Mouse (Mus musculus) heart, adult 18-20 months (tissue): ENCODE data around the gene Gm17359. TPM values are rescaled to one million over a fixed set of nuclear protein-coding genes. Genes with fewer than 3 reads are reported as not detected.

ENCODE experiments used
- DNase-seq, 2 experiments: peaks; one replicate each; pipeline ENCODE4 v3.0.0; 2021 to 2022; ENCODE audit warnings: mixed read lengths in 1 of 2
- long read RNA-seq, 2 experiments: library from polyadenylated mRNA; stranded (forward); transcript quantifications; one replicate each; pipeline ENCODE4 v2.0.0; 2021
- total RNA-seq, 2 experiments: library from RNA; stranded (reverse); gene quantifications; 2 replicates each; pipeline ENCODE4 v1.2.3; 2021

Gene Gm17359
- not detected for total RNA-seq
- long read RNA-seq, experiment 1, partial matches to known transcripts: 0 of 2 reads
- long read RNA-seq, experiment 1, other reads (novel, unspliced or antisense): 2 of 2 reads
- long read RNA-seq, experiment 2: 0 reads

GRCm38 (mm10) chr3:79336044-79336766 is at the start of gene Gm17359:
Gm17359 (plus strand) TSS chr3:79336661.
- DNase-seq: no peak

- peak; percentile 94 to 98 for DNase-seq
Measured at GRCm38 (mm10) chr3:79287108-79287576, 49.3 kb upstream of the Gm17359 start.

- peak; percentile 62 to 70 for DNase-seq
Measured at GRCm38 (mm10) chr3:79287699-79288458, 48.6 kb upstream of the Gm17359 start.

- no peak for DNase-seq
Measured at GRCm38 (mm10) chr3:79289050-79289449, 47.4 kb upstream of the Gm17359 start.

- DNase-seq: no peak
Measured at GRCm38 (mm10) chr3:79293023-79293422, 43.4 kb upstream of the Gm17359 start.

GRCm38 (mm10) chr3:79294701-79295100 is 41.8 kb upstream of the Gm17359 start:
- DNase-seq: no peak

- no peak for DNase-seq
Measured at GRCm38 (mm10) chr3:79296049-79296448, 40.4 kb upstream of the Gm17359 start.

DNA sequence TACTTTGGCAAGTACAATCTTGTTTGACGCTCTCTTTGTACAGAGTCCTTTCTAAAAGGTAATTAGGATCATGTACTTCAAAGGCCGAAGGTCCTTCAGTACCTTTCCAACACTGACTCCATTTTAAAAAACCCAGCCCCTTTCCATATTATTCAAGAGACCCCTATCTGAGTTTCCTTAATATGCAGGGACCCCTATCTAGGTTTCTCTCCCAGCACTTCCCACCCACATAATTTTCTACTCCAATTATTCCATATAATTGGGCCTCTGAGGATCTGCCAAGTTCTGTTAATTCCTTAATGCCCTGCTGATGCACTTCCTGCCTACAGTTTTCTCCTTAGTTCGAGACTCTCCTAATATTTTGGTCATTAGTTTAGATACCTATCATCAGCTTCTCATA is 39.9 kb upstream of the Gm17359 start:
- no peak for DNase-seq

DNA sequence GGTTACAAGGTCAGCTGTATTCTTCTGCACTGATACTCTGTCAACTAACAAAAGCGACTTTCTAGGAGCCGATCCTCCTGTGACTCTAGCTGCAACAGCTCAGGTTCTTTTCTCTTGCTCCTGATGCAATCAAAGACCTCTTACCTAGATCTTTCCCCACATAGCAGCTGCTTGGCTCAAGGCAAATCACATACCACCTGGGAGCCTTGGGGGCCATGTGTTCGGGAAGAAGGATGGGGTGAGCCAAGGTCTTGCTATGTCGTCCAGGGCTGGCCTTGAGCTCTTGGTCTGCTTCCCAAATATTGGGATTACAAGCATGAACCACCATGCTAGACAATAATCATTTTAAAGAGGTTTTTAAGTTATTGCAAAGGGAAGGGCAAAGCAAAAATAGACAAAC is 39.2 kb upstream of the Gm17359 start:
- DNase-seq: no peak

- peak in 1 of 2 experiments; percentile 24 for DNase-seq
Measured at GRCm38 (mm10) chr3:79299401-79299800, 37.1 kb upstream of the Gm17359 start.

- no peak for DNase-seq
Measured at GRCm38 (mm10) chr3:79308605-79309004, 27.9 kb upstream of the Gm17359 start.

DNA sequence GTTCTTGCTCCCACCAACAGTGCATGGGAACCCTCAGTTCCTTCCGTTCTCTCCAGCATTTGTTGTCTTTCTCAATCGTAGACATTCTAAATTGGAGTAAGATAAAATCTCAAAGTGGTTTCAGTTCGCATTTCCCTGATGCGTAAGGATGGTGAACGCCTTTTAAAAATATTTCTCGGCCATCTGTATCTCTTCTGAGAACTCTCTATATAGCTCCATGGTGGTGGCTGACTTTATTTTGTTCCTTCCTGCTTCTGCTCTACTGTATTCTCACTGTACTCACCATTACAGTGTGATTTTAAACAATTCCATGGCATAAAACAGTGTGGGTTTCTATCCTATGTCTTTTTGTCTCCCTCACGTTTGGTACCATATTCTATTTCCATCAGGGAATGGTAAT is 26.3 kb upstream of the Gm17359 start:
- DNase-seq: no peak

- no peak for DNase-seq
Measured at GRCm38 (mm10) chr3:79311895-79312294, 24.6 kb upstream of the Gm17359 start.

- no peak for DNase-seq
Measured at GRCm38 (mm10) chr3:79314006-79314698, 22.3 kb upstream of the Gm17359 start.

GRCm38 (mm10) chr3:79324697-79325526 is 11.5 kb upstream of the Gm17359 start:
- DNase-seq: no peak

DNA sequence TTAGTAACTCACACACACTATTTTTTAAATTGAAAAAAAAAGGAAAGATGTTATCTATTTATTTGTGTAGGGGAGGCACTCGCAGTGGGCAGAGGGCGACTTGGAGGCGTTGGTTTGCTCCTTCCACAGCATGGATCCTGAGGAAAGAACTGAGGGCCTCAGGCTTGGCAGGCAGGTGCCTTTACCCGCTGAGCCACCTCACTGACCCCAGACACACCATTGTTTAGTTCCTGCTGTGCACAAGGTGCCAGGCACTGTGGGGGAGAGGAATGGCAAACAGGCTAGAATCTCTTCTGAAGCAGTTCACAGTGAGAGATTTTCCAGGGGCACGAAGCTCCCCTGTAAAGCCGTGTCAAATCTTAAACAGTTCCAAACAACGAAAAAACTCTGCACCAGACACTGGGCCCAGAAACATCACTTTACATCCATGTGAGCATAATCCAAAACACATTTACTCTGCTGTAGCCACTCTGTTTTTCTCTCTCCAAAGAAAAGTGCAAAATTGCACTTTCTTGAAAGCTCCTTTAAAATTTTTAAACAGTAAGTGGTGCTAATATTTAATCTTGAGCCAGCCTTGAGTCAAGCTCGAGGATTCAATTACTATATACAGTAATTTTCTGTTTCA is 6.7 kb upstream of the Gm17359 start:
- DNase-seq: no peak

GRCm38 (mm10) chr3:79333051-79333450 is 3.4 kb upstream of the Gm17359 start:
- DNase-seq: no peak

- DNase-seq: no peak
Measured at GRCm38 (mm10) chr3:79333643-79334200, 2.7 kb upstream of the Gm17359 start.

- no peak for DNase-seq
Measured at GRCm38 (mm10) chr3:79340737-79341136, 4.3 kb downstream of the Gm17359 start.

- no peak for DNase-seq
Measured at GRCm38 (mm10) chr3:79342961-79343735, 6.7 kb downstream of the Gm17359 start.
